Mouse (Mus musculus): ENCODE data around the gene C2cd4d. TPM values are rescaled to one million over a fixed set of nuclear protein-coding genes. Genes with fewer than 3 reads are reported as not detected.

C2cd4d gene
- total RNA-seq (2015): not detected in 2 replicates
- not detected in 2 replicates for total RNA-seq (2017)

DNA sequence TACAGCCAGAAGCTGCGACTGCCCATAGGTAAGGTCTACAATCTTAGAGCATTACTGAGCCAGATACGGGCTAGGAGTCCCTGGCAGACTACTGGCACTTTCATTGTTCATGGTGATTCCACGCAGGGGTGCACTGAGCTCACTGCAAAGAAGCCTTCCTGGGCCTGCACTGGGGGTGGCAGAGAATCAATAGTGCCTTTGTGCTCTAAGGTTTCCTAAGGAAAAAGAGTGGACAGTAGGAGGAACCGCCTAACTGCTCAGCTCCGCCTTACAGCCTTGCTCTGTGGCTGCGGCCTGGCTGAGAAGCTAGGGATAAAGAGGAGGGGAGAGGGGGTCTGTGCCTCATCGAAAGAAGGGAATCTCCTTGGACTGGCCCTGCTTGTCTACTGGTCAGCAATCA is at the start of gene C2cd4d:
Gene C2cd4d, plus strand, starts transcription at position 301 of the 400 bp plus-strand sequence.
- no peak for ATAC-seq (ENCODE audit: poor library complexity, severe bottlenecking)

GRCm38 (mm10) chr3:94328681-94329080 is 33.6 kb upstream of the C2cd4d start:
- ATAC-seq (ENCODE audit: poor library complexity, severe bottlenecking): no peak

GRCm38 (mm10) chr3:94334442-94334841 is 27.8 kb upstream of the C2cd4d start:
- no peak for ATAC-seq (ENCODE audit: poor library complexity, severe bottlenecking)

DNA sequence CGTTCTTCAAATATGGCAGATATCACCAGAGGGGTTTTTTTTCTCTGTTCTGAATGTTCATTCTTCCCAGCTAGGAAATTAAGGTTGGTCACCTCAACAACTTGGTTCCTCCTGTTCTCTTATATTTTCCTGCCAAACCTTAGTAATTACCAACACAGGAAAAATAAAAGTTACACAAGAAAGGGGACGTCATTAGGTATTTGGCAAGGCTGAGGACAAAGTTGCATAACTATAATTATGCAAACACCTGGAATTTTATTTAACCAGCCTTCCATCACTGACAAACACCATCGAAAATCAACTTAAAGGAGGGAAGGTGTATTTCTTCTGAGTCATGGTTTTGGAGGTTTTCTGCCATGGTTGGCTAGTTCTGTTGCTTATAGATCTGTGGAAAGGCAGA is 23.7 kb upstream of the C2cd4d start:
- ATAC-seq (ENCODE audit: poor library complexity, severe bottlenecking): no peak

- ATAC-seq (ENCODE audit: poor library complexity, severe bottlenecking): no peak
Observed at GRCm38 (mm10) chr3:94341959-94342422, 20.2 kb upstream of the C2cd4d start, which contains the start of gene Them5. TSS of gene Them5 (plus strand) at chr3:94342099.

DNA sequence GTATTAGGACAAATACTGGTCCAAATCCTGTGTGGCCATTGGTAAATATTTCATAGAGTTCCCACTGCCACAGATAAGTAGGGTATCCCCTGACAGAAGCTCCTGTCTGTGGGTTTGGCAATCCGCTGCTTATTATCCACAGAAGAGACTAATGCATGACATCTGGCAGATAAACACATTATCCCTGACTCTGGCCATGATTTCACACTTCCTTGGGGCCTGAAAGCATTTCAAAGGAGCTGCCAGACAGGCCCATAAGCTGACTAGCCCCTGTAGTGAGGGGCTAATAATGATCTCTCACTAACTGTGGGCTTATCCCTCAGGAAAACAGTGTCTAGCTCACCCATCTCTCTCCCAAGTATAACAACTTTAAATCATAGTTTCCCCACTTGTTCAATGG is 19.7 kb upstream of the C2cd4d start:
- no peak for ATAC-seq (ENCODE audit: poor library complexity, severe bottlenecking)

GRCm38 (mm10) chr3:94344182-94344581 is 18.1 kb upstream of the C2cd4d start:
- ATAC-seq (ENCODE audit: poor library complexity, severe bottlenecking): no peak

DNA sequence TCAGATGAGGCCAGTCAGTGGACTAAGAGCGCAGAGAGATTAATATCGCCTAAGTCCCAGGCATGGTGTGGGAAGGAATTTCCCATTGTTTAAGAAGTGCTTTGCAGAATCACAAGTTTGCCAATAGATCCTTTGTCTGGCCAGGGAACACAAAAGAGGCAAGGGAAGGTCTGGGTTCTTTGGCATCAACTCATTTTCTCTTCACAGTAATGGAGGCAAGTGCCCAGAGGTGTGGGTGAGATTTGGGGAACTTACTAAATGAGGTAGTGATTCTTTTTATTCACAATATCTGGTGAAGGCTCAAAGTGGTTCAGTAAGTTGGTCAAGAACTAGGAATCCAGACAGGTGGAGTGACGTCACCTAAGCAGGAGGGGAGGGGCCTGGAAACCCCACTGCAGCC is 17.3 kb upstream of the C2cd4d start:
- no peak for ATAC-seq (ENCODE audit: poor library complexity, severe bottlenecking)

GRCm38 (mm10) chr3:94348146-94348545 is 14.1 kb upstream of the C2cd4d start:
- ATAC-seq (ENCODE audit: poor library complexity, severe bottlenecking): no peak

- ATAC-seq (ENCODE audit: poor library complexity, severe bottlenecking): no peak
Observed at GRCm38 (mm10) chr3:94360812-94361211, 1.4 kb upstream of the C2cd4d start.

GRCm38 (mm10) chr3:94363291-94364153 is 1.3 kb downstream of the C2cd4d start:
- ATAC-seq (ENCODE audit: poor library complexity, severe bottlenecking): no peak

- no peak for ATAC-seq (ENCODE audit: poor library complexity, severe bottlenecking)
Observed at GRCm38 (mm10) chr3:94364154-94364526, 1.9 kb downstream of the C2cd4d start.

DNA sequence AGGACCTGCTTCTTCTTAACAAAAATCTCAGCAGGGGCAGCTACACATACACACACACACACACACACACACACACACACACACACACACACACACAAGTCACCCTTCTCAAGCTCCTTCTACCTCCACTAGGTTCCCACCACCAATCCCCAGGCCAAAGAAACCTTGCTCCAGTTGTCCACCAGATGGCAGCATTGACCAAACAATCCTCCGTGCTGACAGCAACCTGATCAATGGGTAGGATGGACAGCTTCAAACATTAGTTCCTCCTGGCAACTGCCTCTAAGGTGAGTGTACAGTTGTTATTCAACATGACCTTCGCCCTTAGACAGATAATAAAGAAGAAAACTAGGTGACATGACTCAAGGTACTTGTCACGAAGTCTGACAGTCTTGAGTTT is 4.5 kb downstream of the C2cd4d start:
- peak; percentile 90 for ATAC-seq (ENCODE audit: poor library complexity, severe bottlenecking)

GRCm38 (mm10) chr3:94367511-94367910 is 5.3 kb downstream of the C2cd4d start:
- ATAC-seq (ENCODE audit: poor library complexity, severe bottlenecking): no peak

GRCm38 (mm10) chr3:94368631-94369030 is 6.4 kb downstream of the C2cd4d start:
- ATAC-seq (ENCODE audit: poor library complexity, severe bottlenecking): no peak

GRCm38 (mm10) chr3:94369709-94370108 is 7.5 kb downstream of the C2cd4d start:
- no peak for ATAC-seq (ENCODE audit: poor library complexity, severe bottlenecking)

DNA sequence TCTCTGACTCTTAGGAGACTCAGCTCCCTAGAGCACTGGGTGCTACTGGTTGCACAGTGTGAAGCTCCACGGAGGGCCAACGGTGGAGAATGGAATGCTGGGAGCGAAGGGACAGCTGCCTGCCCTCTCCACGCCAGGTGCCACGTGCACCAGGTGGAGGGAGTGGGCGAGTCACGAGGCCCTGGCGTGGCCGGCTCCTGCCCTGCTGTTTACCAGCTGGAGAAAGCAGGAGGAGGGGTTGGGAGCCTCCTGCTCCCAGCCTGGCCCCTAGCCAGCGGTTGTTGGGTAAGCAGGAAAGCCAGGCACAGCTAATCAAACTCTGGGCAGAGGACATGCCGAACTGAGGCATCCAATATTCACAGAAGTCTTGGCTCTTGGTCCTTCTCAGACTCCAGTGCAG is 9.4 kb downstream of the C2cd4d start:
- no peak for ATAC-seq (ENCODE audit: poor library complexity, severe bottlenecking)

DNA sequence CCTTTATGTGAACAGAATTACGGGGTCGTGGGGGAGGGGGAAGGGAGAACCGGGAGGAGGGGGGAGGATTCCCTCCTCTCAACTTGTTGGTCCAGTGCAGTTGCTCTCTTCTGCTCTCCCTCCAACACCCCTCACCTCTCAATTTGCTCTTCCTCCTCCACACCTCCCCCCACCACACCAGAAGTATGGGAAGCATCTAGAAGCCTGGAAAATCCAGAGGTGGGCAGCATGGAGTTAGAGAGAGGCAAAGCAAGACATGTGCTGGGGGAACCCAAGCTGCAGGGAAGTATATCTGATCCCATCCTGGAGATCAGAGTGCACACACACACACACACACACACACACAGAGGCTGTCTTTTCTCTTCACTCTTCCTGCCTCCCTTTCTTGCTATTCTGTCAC is 9.8 kb downstream of the C2cd4d start:
- no peak for ATAC-seq (ENCODE audit: poor library complexity, severe bottlenecking)

- ATAC-seq (ENCODE audit: poor library complexity, severe bottlenecking): no peak
Observed at GRCm38 (mm10) chr3:94372641-94373040, 10.4 kb downstream of the C2cd4d start, which contains the start of gene Rorc. TSS of gene Rorc (plus strand) at chr3:94372794.

DNA sequence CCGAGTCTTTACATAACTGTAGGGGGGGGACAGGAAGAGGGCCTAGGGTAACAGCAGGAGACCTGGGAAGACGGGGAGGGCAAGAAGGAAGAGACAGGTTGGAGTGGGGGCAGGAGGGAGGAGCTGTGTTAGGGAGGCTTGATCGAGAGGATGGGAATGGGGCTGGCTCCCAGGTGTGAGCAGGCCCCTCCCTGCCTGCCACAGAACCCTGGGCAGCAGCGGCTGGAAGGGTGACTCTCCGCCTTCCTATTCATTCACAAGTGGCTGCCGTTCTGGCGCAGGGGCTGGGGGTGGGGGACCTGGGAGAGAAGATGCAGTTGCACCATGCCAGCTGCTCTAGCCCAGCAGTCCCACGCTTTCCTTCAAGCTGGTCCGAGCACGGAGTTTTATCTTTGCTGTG is 10.9 kb downstream of the C2cd4d start:
- no peak for ATAC-seq (ENCODE audit: poor library complexity, severe bottlenecking)

- ATAC-seq (ENCODE audit: poor library complexity, severe bottlenecking): no peak
Observed at GRCm38 (mm10) chr3:94373597-94374011, 11.4 kb downstream of the C2cd4d start.

DNA sequence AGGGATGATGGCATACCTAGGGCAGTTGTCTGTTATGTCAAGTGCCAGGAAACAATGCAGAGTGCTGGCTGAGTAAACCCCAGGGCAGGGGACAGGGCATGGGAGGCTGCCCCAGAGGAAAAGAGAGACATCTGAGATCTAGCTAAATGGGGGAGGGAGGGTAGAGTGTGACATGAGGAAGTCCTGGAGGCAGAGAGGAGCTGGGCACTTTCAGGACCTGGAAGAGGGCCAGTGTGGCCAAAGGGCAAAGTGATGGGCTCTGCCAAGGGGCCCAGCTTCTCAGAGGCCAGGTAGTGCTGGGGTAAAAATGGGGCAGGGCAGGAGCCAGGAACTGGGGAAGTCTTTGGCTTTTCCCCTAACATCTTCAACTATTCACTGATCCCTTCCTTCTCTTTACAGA is 12.4 kb downstream of the C2cd4d start:
- no peak for ATAC-seq (ENCODE audit: poor library complexity, severe bottlenecking)

All from megakaryocyte, adult 5-6 weeks (primary cell).